Mouse (Mus musculus): ENCODE data around the gene Vps53. TPM values are rescaled to one million over a fixed set of nuclear protein-coding genes. Genes with fewer than 3 reads are reported as not detected.

Vps53 gene
- total and polyA plus RNA-seq, 2 experiments from 2014 or later = 25.2 to 40.6 TPM

DNA sequence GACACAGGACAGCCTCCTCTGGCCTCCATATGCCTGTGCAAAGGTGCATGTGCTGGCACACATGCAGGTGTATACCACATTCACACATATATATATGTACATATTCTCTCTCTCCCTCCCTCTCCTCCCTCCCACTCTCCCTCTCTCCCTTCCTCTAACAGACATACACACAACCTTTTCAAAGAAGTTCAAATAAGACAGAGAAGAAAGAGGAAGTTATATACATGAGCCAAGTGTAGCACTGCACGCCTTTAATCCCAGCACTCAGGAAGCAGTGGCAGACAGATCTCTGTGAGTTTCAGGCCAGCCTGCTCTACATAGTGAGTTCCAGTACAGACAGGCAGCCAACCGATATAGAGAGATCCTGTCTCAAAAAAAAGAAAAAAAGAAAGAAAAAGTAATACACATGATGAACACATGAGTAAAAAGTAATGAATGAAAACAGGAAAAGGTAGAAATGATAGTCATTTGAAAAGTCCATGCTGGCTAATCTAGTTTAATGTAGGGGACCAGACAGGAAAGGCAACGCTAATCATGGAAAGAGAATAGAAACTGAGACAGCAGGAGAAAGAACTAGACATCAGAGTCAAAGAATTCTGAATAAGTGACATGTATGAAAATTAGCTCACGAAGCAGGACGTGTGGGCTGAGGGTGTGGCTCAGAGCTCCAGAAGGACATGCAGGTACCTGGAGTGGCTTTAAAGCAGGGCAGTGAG is 26.1 kb downstream of the Vps53 start:
- peaks cover 24% of the 10 kb centered on the region for H3K36me3 ChIP-seq (replicated peaks; ENCODE audit: control insufficient read depth, insufficient read depth, low read length)
- 77% methylated on average over 5 of the region's 5 CpGs for WGBS
- no peaks in the 10 kb centered on the region for H3K27me3 ChIP-seq (ENCODE audit: control insufficient read depth, insufficient read depth, low read length)
- H3K4me3 ChIP-seq (ENCODE audit: low read depth, low read length) = no peak overlapping the region
- no peak overlapping the region for H3K4me2 ChIP-seq (ENCODE audit: low read depth, low read length)
- no peak for DNase-seq (ENCODE audit: low spot score)
- peaks cover 5% of the 10 kb centered on the region for H3K4me1 ChIP-seq (ENCODE audit: control insufficient read depth, insufficient read depth)
- no peak for TF ChIP-seq EP300 (IDR thresholded peaks at IDR 0.05; ENCODE audit: low read depth)
- no peak for TF ChIP-seq CTCF (IDR thresholded peaks at IDR 0.05; ENCODE audit: low read depth)
- no peak overlapping the region for H3K9ac ChIP-seq (replicated peaks; ENCODE audit: low read depth, low read length)
- no peak for ATAC-seq (ENCODE audit: insufficient read depth, low read depth)
- no peaks in the 10 kb centered on the region for H3K9me3 ChIP-seq (replicated peaks; ENCODE audit: control insufficient read depth, low read length)
- H3K27ac ChIP-seq (ENCODE audit: low read depth) = no peak overlapping the region

- H3K27ac ChIP-seq (ENCODE audit: low read depth) = peak overlapping the region; percentile 11; the same call in 1 of the 2 replicates
Observed at GRCm38 (mm10) chr11:76150980-76151379, 28.5 kb downstream of the Vps53 start.

DNA sequence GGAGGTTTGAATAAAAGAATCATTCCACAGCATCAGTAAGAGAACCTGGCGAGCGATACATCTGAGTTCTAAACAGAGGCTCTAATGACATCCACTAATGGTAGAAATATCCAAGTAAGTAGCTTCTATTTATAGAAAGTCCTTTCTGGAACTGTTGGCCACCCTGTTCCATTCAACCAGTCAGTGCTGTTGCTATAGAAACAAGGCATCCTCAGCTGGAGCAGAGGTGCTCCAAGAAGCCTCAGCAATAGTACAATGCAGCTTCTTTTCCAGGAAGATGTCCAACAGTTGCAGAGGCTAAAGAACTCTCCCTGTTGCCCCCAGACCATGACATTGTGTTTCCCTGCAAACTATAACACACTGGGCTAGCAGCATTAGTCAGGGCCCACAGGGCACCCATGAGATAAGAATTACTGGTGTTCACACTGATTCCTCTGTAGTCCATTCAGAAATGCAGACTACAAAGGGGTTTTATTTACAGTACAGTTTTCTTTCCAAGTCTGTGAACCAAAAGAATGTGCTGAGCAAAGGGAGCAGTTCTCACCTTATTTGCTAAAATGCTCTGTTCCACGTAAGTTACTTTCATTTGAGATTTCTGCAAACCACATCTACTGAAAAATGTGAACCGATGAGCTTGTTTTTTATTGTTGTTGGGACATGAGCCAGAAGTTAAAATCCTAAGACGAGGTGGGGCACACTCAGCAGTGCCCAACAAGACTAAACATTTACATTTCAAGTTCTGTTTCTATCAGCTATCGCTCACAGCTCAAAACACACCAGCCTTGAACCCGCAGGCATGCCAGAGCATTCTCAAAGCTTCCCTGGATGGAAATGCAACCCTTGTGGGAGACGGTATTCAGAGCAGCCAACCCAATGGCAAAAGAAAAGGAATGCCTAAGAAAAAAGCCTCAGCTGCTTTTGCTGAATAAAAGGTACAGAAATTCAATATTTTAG is 31.1 kb downstream of the Vps53 start:
- Histone ChIP-seq H3K27ac (ENCODE audit: low read depth) (peak overlapping the region; percentile 12; the same call in 1 of the 2 replicates), H3K9ac (replicated peaks; ENCODE audit: low read depth, low read length) (no peak overlapping the region), H3K4me3 (ENCODE audit: low read depth, low read length) (no peak overlapping the region), H3K4me1 (ENCODE audit: control insufficient read depth, insufficient read depth) (peaks cover 15% of the 10 kb centered on the region), H3K36me3 (replicated peaks; ENCODE audit: control insufficient read depth, insufficient read depth, low read length) (no peaks in the 10 kb centered on the region), H3K9me3 (replicated peaks; ENCODE audit: control insufficient read depth, low read length) (no peaks in the 10 kb centered on the region), H3K4me2 (ENCODE audit: low read depth, low read length) (no peak overlapping the region), H3K27me3 (ENCODE audit: control insufficient read depth, insufficient read depth, low read length) (no peaks in the 10 kb centered on the region)
- TF ChIP-seq EP300 (IDR thresholded peaks at IDR 0.05; ENCODE audit: low read depth) (no peak), CTCF (IDR thresholded peaks at IDR 0.05; ENCODE audit: low read depth) (no peak)
- ATAC-seq (ENCODE audit: insufficient read depth, low read depth) (peak; percentile 76; the same call in 1 of the 2 replicates), DNase-seq (ENCODE audit: low spot score) (peak; percentile 83)
- WGBS = 51% methylated on average over 8 of the region's 8 CpGs

More at GRCm38 (mm10) chr11:76150980-76151379, 28.5 kb downstream of the Vps53 start:
- Histone ChIP-seq H3K4me3 (ENCODE audit: low read depth, low read length) (no peak overlapping the region), H3K9ac (replicated peaks; ENCODE audit: low read depth, low read length) (no peak overlapping the region), H3K4me2 (ENCODE audit: low read depth, low read length) (no peak overlapping the region), H3K27me3 (ENCODE audit: control insufficient read depth, insufficient read depth, low read length) (no peaks in the 10 kb centered on the region), H3K36me3 (replicated peaks; ENCODE audit: control insufficient read depth, insufficient read depth, low read length) (peaks cover 21% of the 10 kb centered on the region), H3K4me1 (ENCODE audit: control insufficient read depth, insufficient read depth) (peaks cover 15% of the 10 kb centered on the region), H3K9me3 (replicated peaks; ENCODE audit: control insufficient read depth, low read length) (no peaks in the 10 kb centered on the region)
- no peak for ATAC-seq (ENCODE audit: insufficient read depth, low read depth)
- 41% methylated on average over 4 of the region's 4 CpGs for WGBS
- no peak for DNase-seq (ENCODE audit: low spot score)
- TF ChIP-seq CTCF (IDR thresholded peaks at IDR 0.05; ENCODE audit: low read depth) = no peak
- TF ChIP-seq EP300 (IDR thresholded peaks at IDR 0.05; ENCODE audit: low read depth) = no peak

GRCm38 (mm10) chr11:76146187-76147010 is 33.0 kb downstream of the Vps53 start:
- DNase-seq (ENCODE audit: low spot score) = no peak
- no peaks in the 10 kb centered on the region for H3K9me3 ChIP-seq (replicated peaks; ENCODE audit: control insufficient read depth, low read length)
- no peak for ATAC-seq (ENCODE audit: insufficient read depth, low read depth)
- H3K27me3 ChIP-seq (ENCODE audit: control insufficient read depth, insufficient read depth, low read length) = no peaks in the 10 kb centered on the region
- H3K4me1 ChIP-seq (ENCODE audit: control insufficient read depth, insufficient read depth) = peaks cover 15% of the 10 kb centered on the region
- no peak overlapping the region for H3K27ac ChIP-seq (ENCODE audit: low read depth)
- TF ChIP-seq EP300 (IDR thresholded peaks at IDR 0.05; ENCODE audit: low read depth) (no peak), CTCF (IDR thresholded peaks at IDR 0.05; ENCODE audit: low read depth) (no peak)
- no peaks in the 10 kb centered on the region for H3K36me3 ChIP-seq (replicated peaks; ENCODE audit: control insufficient read depth, insufficient read depth, low read length)
- H3K9ac ChIP-seq (replicated peaks; ENCODE audit: low read depth, low read length) = no peak overlapping the region
- H3K4me3 ChIP-seq (ENCODE audit: low read depth, low read length) = no peak overlapping the region
- 80% methylated on average over 8 of the region's 8 CpGs for WGBS
- no peak overlapping the region for H3K4me2 ChIP-seq (ENCODE audit: low read depth, low read length)

GRCm38 (mm10) chr11:76145169-76145568 is 34.3 kb downstream of the Vps53 start:
- H3K27ac ChIP-seq (ENCODE audit: low read depth) = no peak overlapping the region
- no peaks in the 10 kb centered on the region for H3K36me3 ChIP-seq (replicated peaks; ENCODE audit: control insufficient read depth, insufficient read depth, low read length)
- ATAC-seq (ENCODE audit: insufficient read depth, low read depth) (no peak), DNase-seq (ENCODE audit: low spot score) (no peak)
- H3K9me3 ChIP-seq (replicated peaks; ENCODE audit: control insufficient read depth, low read length) = no peaks in the 10 kb centered on the region
- no peak overlapping the region for H3K4me3 ChIP-seq (ENCODE audit: low read depth, low read length)
- peaks cover 15% of the 10 kb centered on the region for H3K4me1 ChIP-seq (ENCODE audit: control insufficient read depth, insufficient read depth)
- 95% methylated on average over 1 of the region's 1 CpGs for WGBS
- no peaks in the 10 kb centered on the region for H3K27me3 ChIP-seq (ENCODE audit: control insufficient read depth, insufficient read depth, low read length)
- H3K4me2 ChIP-seq (ENCODE audit: low read depth, low read length) = no peak overlapping the region
- TF ChIP-seq EP300 (IDR thresholded peaks at IDR 0.05; ENCODE audit: low read depth) (no peak), CTCF (IDR thresholded peaks at IDR 0.05; ENCODE audit: low read depth) (no peak)
- H3K9ac ChIP-seq (replicated peaks; ENCODE audit: low read depth, low read length) = no peak overlapping the region

Measured in heart, postnatal 0 days (tissue).